Mouse (Mus musculus) gonadal fat pad, adult 2 months (tissue): Measurements from ENCODE around the gene Slc9a9. TPM values are rescaled to one million over a fixed set of nuclear protein-coding genes. Genes with fewer than 3 reads are reported as not detected.

ENCODE experiments used
- DNase-seq: peaks from one replicate; pipeline ENCODE4 v3.0.0-alpha.2; 2012; ENCODE audit warnings: low read depth
- polyA plus RNA-seq: library from polyadenylated mRNA; depleted of rRNA; stranded (reverse); fragments of >200 nt; gene quantifications from 2 replicates; pipeline ENCODE4 v1.2.3, GENCODE M21; 2012

The Slc9a9 gene
- polyA plus RNA-seq, 1 experiment: 3.9 TPM

DNA sequence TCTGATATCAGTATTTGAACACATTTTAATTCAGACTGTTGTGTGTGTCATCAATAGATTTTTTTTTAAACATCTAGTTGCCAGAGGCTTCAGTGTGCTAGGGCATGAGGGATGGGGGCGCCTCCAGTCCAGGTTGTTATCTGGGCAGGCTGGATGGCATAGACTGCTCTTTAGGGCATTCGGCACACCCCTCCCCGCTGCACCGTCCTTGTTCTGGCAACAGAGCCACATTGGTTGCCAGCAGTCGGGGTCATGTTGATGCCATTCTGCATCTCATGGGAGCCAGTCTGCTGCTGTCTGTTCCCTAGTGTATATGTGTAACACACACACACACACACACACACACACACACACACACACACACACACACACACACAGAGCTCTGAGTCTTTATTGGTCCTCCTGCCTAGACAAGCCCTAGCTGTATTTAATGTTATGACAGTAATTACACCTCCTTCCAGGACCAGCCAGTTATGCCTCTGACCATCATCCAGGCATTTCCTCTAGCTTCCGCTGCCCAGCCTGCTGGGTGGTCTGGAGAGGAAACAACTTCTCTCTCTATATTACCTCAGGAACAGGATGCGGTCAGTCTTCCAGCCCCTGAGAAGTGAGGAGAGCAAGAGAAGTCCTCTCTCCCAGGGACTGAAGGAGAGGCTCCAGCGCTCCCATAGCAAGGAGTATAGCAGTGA lies 63.0 kb downstream of the Slc9a9 start:
- no peak for DNase-seq

GRCm38 (mm10) chr9:94734320-94734719 lies 64.6 kb downstream of the Slc9a9 start:
- DNase-seq: no peak

- DNase-seq: no peak
Observed at GRCm38 (mm10) chr9:94737226-94737625, 67.5 kb downstream of the Slc9a9 start.

DNA sequence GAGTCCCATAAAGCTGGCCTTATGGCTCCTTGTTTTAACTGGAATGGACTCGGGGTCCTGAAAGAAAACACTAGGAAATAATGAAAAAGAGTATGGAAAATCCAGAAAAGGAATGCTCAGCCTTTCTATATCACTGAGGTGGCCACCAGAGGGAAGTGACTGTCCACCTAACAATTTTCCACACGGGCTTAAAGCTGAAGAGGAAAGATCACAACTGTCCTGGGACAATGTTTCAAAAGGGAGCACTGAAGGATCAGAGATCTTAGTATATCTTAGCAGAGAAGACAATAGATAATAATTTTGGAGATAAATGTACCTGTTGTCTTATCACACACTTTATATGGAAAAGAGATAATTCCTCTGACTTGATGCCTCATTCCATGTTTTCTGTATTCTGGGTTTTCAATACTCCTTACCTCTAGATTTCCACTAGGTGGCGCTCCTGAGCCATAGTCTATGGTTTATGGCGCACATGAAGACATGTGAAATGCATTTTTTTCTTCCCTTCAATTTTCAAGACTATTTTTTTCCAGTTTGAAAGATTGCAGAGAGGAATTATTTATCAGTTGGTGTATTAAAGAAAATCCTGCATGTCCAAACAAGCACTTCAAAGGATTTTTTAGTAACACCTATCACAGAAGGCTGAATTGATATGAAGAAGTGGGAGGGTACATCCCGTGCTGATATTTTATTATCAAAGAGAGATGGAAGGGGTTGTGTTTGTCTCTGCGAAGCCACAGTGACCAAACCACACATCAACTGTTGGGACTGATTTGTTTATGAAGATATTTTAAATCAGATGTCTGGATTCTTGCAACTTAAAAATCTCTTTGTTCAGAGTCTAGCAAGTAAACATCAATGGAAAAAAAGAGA lies 69.1 kb downstream of the Slc9a9 start:
- DNase-seq: no peak

GRCm38 (mm10) chr9:94740841-94741240 lies 71.1 kb downstream of the Slc9a9 start:
- no peak for DNase-seq

DNA sequence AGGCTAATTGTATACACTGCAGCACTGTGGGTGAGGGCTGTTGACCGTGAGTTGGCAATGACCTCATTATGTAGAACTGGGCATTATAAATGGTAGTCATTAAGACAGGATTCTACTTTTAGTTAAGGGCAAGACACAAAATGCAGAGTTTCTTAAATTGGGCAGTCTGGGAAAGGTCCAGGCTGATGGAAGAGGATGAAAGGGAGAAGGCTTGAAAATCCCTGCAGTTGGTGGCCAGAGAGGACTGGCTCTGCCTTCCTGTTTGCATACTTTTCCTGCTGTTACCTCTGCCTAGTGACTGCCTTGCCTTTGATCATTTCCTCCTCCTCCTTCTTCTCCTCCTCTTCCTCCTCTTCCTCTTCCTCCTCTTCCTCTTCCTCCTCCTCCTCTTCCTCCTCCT lies 73.6 kb downstream of the Slc9a9 start:
- DNase-seq: no peak

DNA sequence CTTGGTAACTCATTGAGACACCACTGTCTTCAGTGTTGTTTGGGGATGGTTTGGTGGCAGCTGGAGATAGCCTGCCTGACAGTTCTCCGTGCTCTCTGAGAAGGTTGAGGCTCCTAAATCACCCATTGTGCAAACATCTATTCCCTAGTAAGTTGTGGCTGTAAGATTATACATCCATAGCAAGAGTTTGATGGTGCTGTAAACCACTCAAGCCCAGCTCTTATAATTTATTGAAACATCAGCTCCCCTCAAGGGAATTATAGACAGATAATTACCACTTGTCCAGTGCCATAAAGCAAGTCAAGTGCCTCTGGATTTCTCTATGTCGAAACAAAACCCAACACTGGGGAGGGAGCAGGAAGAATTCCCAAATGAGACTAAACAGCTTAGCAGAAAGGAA lies 78.8 kb downstream of the Slc9a9 start:
- no peak for DNase-seq

GRCm38 (mm10) chr9:94750187-94750586 lies 80.5 kb downstream of the Slc9a9 start:
- no peak for DNase-seq

GRCm38 (mm10) chr9:94750935-94751637 lies 81.4 kb downstream of the Slc9a9 start:
- DNase-seq: no peak

- DNase-seq: no peak
Observed at GRCm38 (mm10) chr9:94751638-94752021, 81.9 kb downstream of the Slc9a9 start.

DNA sequence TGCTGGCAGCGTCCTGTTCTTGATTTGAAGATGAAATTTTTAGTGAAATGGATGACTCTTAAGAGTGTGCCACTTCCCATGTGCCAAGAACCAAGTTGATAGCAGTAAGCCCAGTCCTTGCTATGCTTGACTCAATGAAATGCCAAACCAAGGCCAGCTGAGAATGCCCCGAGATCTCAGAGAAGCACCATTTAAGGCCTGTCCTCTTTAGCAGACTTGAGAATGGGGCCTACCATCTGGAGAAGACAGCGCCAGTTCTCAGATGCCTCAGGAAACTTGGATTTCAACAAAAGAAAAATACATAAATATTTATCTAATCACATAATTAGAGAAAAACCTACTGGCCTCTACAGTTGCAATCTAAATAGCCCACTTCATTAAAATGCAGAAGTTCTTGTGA lies 82.4 kb downstream of the Slc9a9 start:
- no peak for DNase-seq

- no peak for DNase-seq
Observed at GRCm38 (mm10) chr9:94759904-94760303, 90.2 kb downstream of the Slc9a9 start.

- DNase-seq: no peak
Observed at GRCm38 (mm10) chr9:94768114-94768513, 98.4 kb downstream of the Slc9a9 start.

DNA sequence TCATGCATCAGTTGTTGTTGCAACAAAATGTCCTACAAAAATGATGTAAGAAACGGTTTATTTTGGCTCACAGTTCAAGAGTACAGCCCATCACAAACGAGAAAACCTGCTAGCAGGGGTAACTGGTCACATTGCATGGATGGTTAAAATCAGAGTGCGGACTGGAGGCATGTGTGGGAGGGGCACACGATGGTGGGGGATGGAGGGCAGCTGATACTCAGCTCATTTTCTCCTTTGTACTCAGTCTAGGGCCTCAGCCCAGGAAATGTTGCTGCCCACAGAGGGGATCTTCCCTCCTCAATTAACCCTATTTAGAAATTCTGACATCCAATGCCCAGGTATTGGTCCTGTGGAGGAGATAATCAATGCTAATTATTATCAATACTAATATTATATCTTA lies 98.8 kb downstream of the Slc9a9 start:
- DNase-seq: no peak

- DNase-seq: no peak
Observed at GRCm38 (mm10) chr9:94773357-94773756, 103.6 kb downstream of the Slc9a9 start.

GRCm38 (mm10) chr9:94788261-94788660 lies 118.6 kb downstream of the Slc9a9 start:
- DNase-seq: no peak

- DNase-seq: no peak
Observed at GRCm38 (mm10) chr9:94790966-94791365, 121.3 kb downstream of the Slc9a9 start.

- DNase-seq: no peak
Observed at GRCm38 (mm10) chr9:94803073-94803472, 133.4 kb downstream of the Slc9a9 start.

DNA sequence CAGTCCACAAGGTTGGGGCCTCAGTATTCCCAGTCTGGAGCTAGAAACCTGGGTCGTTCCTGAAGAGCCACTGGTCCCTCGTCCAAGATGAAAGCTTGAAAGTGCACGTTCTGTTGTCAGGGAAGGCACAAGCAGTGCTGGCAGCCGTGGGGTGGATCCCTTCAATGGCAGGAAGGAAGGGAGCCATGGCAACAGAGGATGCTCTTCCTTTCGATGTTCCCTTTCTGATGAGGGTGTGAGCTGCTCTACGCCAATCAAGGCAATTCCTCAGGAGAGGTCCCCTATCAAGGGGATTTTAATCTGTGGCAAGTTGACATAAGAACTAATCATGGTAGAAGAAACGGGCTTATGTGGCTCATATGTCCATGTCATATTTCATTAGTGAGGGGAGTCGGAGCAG lies 135.8 kb downstream of the Slc9a9 start:
- DNase-seq: no peak

DNA sequence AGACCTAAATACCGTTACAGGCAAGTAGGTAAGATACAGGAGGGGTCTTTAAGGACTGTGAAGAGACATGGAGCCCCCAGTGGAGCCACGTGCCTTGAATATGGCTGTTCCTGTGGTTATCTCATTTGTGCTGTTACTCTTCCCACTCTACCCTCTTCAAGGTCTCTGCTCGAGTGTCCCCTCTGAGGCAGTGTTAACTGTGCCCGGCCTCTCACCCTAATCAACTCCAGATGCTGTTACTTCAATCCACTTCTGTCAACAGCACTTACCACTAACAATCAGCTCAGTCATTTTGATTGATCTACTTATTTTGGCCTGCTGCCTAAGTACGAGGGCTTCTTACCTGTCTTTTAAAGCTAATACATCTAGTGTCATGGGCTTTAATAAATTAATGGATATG lies 145.8 kb downstream of the Slc9a9 start:
- DNase-seq: no peak

DNA sequence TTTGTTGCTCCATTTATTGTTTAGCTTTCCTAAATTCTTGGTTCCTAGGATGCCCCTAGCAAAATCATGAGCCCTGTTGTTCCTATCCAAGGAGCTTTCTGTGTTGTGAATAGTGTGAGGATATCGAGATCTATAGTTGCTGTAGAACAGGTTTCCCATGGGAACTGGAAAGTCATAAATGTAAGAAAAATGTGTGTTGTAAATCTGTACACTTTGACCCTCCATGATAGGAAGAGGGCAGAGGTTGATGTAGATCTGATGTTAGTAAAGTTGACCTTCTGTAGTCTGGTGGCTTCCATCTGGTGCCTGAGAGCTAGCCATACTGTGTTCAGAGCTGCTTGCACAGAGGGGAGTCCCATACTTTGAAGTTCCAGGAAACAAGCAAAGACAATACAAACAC lies 151.6 kb downstream of the Slc9a9 start:
- no peak for DNase-seq

DNA sequence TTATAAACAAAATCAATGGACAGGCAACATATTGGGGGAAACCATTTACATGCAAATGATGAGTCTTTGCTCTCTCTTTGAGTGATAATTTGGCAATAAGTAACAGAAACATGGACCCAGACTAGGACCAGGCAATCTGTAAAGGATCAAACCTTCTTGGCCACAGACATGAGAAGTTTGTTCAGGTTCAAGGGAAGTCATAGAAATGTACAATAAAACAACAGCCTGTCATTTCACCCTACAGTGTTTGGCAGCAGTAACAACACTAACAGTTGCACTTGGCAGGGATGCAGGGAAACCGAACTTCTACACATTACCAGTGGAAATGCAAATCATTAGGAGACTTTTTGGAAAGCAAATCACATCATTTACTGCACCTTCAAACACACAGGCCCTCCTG lies 164.1 kb downstream of the Slc9a9 start:
- no peak for DNase-seq

DNA sequence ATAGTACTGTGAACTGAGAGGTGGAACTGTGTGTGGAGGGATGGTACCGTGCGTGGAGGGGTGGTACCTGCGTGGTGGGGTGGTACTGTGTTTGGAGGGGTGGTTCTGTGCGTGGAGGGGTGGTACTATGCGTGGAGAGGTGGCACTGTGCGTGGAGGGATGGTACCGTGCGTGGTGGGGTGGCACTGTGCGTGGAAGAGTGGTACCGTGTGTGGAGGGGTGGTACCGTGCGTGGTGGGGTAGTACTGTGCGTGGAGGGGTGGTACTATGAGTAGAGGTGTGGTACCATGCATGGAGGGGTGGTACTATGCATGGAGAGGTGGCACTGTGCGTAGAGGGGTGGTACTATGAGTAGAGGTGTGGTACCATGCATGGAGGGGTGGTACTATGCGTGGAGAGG lies 167.7 kb downstream of the Slc9a9 start:
- DNase-seq: no peak
